Mouse (Mus musculus) T-helper 17 cell (primary cell): ENCODE data around the gene Col5a3.

ENCODE experiments used
- in situ Hi-C, 2 experiments: fragments of 300-600 bp; cut with MboI, MseI; formaldehyde crosslinking; loops; 1 replicate in 1 of 2; 2 replicates in 1 of 2; pipeline ENCODE4 v1.15.1; 2025; ENCODE audit warnings: high pct_unique_total_duplicates in 2 of 2

Col5a3 gene

GRCm38 (mm10) chr9:20814521-20815272, at the start of gene Col5a3:
Gene Col5a3, minus strand, starts transcription at chr9:20815067.
- in situ Hi-C loops = loop anchor here in 1 of 2 experiments (5.0 kb wide), 1 partner anchor 72 kb away; no protein-coding TSS in a partner anchor

GRCm38 (mm10) chr9:20862225-20862624, 47.4 kb upstream of the Col5a3 start:
- in situ Hi-C loops = no loop called here

- in situ Hi-C loops = no loop called here
Measured at GRCm38 (mm10) chr9:20861821-20862220, 47.0 kb upstream of the Col5a3 start.

- in situ Hi-C loops = no loop called here
Measured at GRCm38 (mm10) chr9:20859926-20860325, 45.1 kb upstream of the Col5a3 start.

- in situ Hi-C loops = no loop called here
Measured at GRCm38 (mm10) chr9:20857131-20857530, 42.3 kb upstream of the Col5a3 start.

- in situ Hi-C loops = no loop called here
Measured at GRCm38 (mm10) chr9:20850179-20850578, 35.3 kb upstream of the Col5a3 start.

GRCm38 (mm10) chr9:20842670-20843069, 27.8 kb upstream of the Col5a3 start:
- in situ Hi-C loops = no loop called here

- in situ Hi-C loops = no loop called here
Measured at GRCm38 (mm10) chr9:20842211-20842610, 27.3 kb upstream of the Col5a3 start.

GRCm38 (mm10) chr9:20838931-20839330, 24.1 kb upstream of the Col5a3 start:
- in situ Hi-C loops = loop anchor here (5.0 to 10.0 kb wide), 2 partner anchors 42 to 94 kb away; partner anchors contain the start of gene Olfm2 (in 1 of the 2)

GRCm38 (mm10) chr9:20837184-20837947, 22.5 kb upstream of the Col5a3 start:
- in situ Hi-C loops = loop anchor here (5.0 to 10.0 kb wide), 2 partner anchors 40 to 93 kb away; partner anchors contain the start of gene Olfm2 (in 1 of the 2)

GRCm38 (mm10) chr9:20835431-20835954, 20.6 kb upstream of the Col5a3 start:
- in situ Hi-C loops = loop anchor here (5.0 to 10.0 kb wide), 2 partner anchors 38 to 91 kb away; partner anchors contain the start of gene Olfm2 (in 1 of the 2)

GRCm38 (mm10) chr9:20834881-20835280, 20.0 kb upstream of the Col5a3 start:
- in situ Hi-C loops = loop anchor here (5.0 to 10.0 kb wide), 2 partner anchors 38 to 90 kb away; partner anchors contain the start of gene Olfm2 (in 1 of the 2)

GRCm38 (mm10) chr9:20830901-20831643, 16.2 kb upstream of the Col5a3 start:
- in situ Hi-C loops = loop anchor here in 1 of 2 experiments (10.0 kb wide), 1 partner anchor 86 kb away; the partner anchor contains the start of gene Olfm2

GRCm38 (mm10) chr9:20828127-20828526, 13.3 kb upstream of the Col5a3 start:
- in situ Hi-C loops = no loop called here

- in situ Hi-C loops = no loop called here
Measured at GRCm38 (mm10) chr9:20825781-20826180, 10.9 kb upstream of the Col5a3 start.

GRCm38 (mm10) chr9:20822821-20823220, 8.0 kb upstream of the Col5a3 start:
- in situ Hi-C loops = no loop called here

- in situ Hi-C loops = no loop called here
Measured at GRCm38 (mm10) chr9:20820001-20820400, 5.1 kb upstream of the Col5a3 start.

- in situ Hi-C loops = loop anchor here in 1 of 2 experiments (5.0 kb wide), 1 partner anchor 76 kb away; no protein-coding TSS in a partner anchor
Measured at GRCm38 (mm10) chr9:20818236-20818635, 3.4 kb upstream of the Col5a3 start, which contains the start of gene Rdh8. Gene Rdh8, plus strand, starts transcription at chr9:20818503.

GRCm38 (mm10) chr9:20812537-20813271, 2.2 kb downstream of the Col5a3 start:
- in situ Hi-C loops = no loop called here

- in situ Hi-C loops = no loop called here
Measured at GRCm38 (mm10) chr9:20810773-20811172, 4.1 kb downstream of the Col5a3 start.
